Comparison of ENCODE assay signal across 9 mouse cellular contexts in the genomic region with DNA sequence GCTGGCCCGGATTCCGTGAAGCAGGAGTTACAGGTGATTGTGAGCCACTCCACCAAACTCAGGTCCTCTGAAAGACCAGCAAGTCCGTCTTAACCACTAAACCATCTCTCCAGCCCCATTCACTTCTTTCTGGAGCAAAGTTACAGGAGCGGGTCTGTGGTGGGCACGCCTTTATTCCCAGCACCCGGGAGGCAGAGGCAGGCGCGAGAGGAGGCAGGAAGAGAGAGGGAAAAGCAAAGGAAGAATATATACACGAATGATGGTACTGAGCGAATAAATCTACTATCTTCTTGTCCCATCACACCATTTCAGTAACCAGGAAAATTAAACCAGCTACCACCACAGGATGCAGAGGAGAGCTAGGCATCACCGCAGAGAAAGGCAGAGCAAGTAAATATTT. TPM values are rescaled to one million over a fixed set of nuclear protein-coding genes. Genes with fewer than 3 reads are reported as not detected.
DNase-seq lines count a peak whose midpoint lies in the region; ATAC-seq and TF ChIP-seq lines count a peak whose summit lies in the region.
"Had no signal": no experiment of that assay in that cellular context is flagged by ENCODE, and none has a peak within 500 bp of the region (broad histone marks: within the 10 kb centered on the region; RNA-seq: fewer than 3 reads in every experiment).

No protein-coding gene starts in this region.

- TF ChIP-seq CTCF in G1E (IDR thresholded peaks at IDR 0.05; ENCODE audit: low read depth, low read length), result no peak

- ATAC-seq in heart, embryonic 16.5 days (replicated peaks; ENCODE audit: extremely low read depth, insufficient read depth, low FRiP score), result peak; percentile 4; the same call in 1 of the 2 replicates
- ATAC-seq in G1E (ENCODE audit: extremely low read depth, insufficient number of reproducible peaks, low FRiP score, poor library complexity, severe bottlenecking), result no peak
- peak; percentile 5; the same call in 1 of the 2 replicates for ATAC-seq in forebrain, embryonic 15.5 days (replicated peaks)

- no peak for DNase-seq in heart, postnatal 4 days
- no peak for DNase-seq in G1E (ENCODE audit: low spot score)
- DNase-seq in embryo, embryonic 10 days (ENCODE audit: low spot score), result no peak
- DNase-seq in spleen, adult 18-20 months, result no peak
- DNase-seq in B cell, adult 2 months, result no peak

- no peaks in the 10 kb centered on the region for H3K27me3 ChIP-seq in heart, embryonic 16.5 days (ENCODE audit: control insufficient read depth, insufficient read depth, low read length)
- H3K27me3 ChIP-seq in G1E (ENCODE audit: insufficient read depth, low read length), result no peaks in the 10 kb centered on the region
- H3K27me3 ChIP-seq in forebrain, embryonic 15.5 days, result no peaks in the 10 kb centered on the region; the same call in 1 of the 2 replicates
- H3K27me3 ChIP-seq: Patski had no signal

- peaks cover 17% of the 10 kb centered on the region for H3K79me2 ChIP-seq in macrophage (ENCODE audit: inconsistent target)

- WGBS in heart, embryonic 16.5 days, result 8% methylated on average over 11 of the region's 11 CpGs
- 7% methylated on average over 11 of the region's 11 CpGs for WGBS in forebrain, embryonic 15.5 days
- 6% methylated on average over 11 of the region's 11 CpGs for WGBS in macrophage (ENCODE audit: missing documents)

- H3K4me3 ChIP-seq in heart, embryonic 16.5 days (ENCODE audit: low read length), result peak overlapping the region; percentile 90
- H3K4me3 ChIP-seq in G1E (ENCODE audit: low read depth, low read length), result peak overlapping the region; percentile 80
- peak overlapping the region; percentile 66 for H3K4me3 ChIP-seq in forebrain, embryonic 15.5 days
- H3K4me3 ChIP-seq in macrophage (ENCODE audit: inconsistent target), result peak overlapping the region; percentile 58

- H3K4me1 ChIP-seq in heart, embryonic 16.5 days (ENCODE audit: control insufficient read depth, insufficient read depth, low read length), result peaks cover 22% of the 10 kb centered on the region
- H3K4me1 ChIP-seq in G1E (ENCODE audit: insufficient read depth, low read depth, low read length), result peaks cover 52% of the 10 kb centered on the region
- peaks cover 12% of the 10 kb centered on the region for H3K4me1 ChIP-seq in forebrain, embryonic 15.5 days

- peak overlapping the region; percentile 91 for H3K4me2 ChIP-seq in heart, embryonic 16.5 days (ENCODE audit: low read depth, low read length)
- H3K4me2 ChIP-seq in forebrain, embryonic 15.5 days (replicated peaks), result peak overlapping the region; percentile 67

- H3K27ac ChIP-seq in heart, embryonic 16.5 days (ENCODE audit: low read length), result 0 out of 2 replicates have a peak overlapping the region, but pooled peaks have one; percentile 9
- H3K27ac ChIP-seq in forebrain, embryonic 15.5 days (replicated peaks), result no peak overlapping the region
- H3K27ac ChIP-seq in macrophage, result peak overlapping the region; percentile 76

- peak overlapping the region; percentile 91 for H3K9ac ChIP-seq in heart, embryonic 16.5 days (ENCODE audit: low read length)
- H3K9ac ChIP-seq in forebrain, embryonic 15.5 days (replicated peaks), result peak overlapping the region; percentile 39

- peaks cover 20% of the 10 kb centered on the region for H3K36me3 ChIP-seq in heart, embryonic 16.5 days (ENCODE audit: control insufficient read depth, insufficient read depth)
- H3K36me3 ChIP-seq in G1E (replicated peaks) (peaks cover 44% of the 10 kb centered on the region), macrophage (ENCODE audit: inconsistent target) (peaks cover 14% of the 10 kb centered on the region)
- peaks cover 21% of the 10 kb centered on the region for H3K36me3 ChIP-seq in forebrain, embryonic 15.5 days

- no peaks in the 10 kb centered on the region for H3K9me3 ChIP-seq in heart, embryonic 16.5 days (replicated peaks; ENCODE audit: control insufficient read depth, low read length)
- H3K9me3 ChIP-seq in G1E (replicated peaks), result no peaks in the 10 kb centered on the region
- no peaks in the 10 kb centered on the region for H3K9me3 ChIP-seq in forebrain, embryonic 15.5 days

RNA-seq across cellular contexts. Expression of a gene that starts 0.6 kb away (rescaled TPM):
- polyA plus RNA-seq in heart, embryonic 16.5 days (2015; fragmentation: Nextera tagmentation; extraction: Ambion mirVana), result 20.3 and 20.8 TPM in 2 replicates
- 10 to 100 TPM; 13.7 to 14.6 TPM for total RNA-seq in heart, postnatal 4 days (2021)
- total RNA-seq in G1E (2014; fragmentation: Nextera tagmentation) (29.1 and 31.1 TPM in 2 replicates), G1E (2017) (39.8 and 47.0 TPM in 2 replicates)
- polyA plus RNA-seq in G1E (2012) (22.3 and 22.4 TPM in 2 replicates), macrophage (2018) (8.5 to 16.9 TPM (median 13.1 TPM) in 3 replicates)
- 25.2 and 26.2 TPM in 2 replicates for polyA plus RNA-seq in forebrain, embryonic 15.5 days (2015; fragmentation: Nextera tagmentation; extraction: Ambion mirVana)
- 10 to 100 TPM; 20.5 to 76.3 (median 41.5) TPM for total RNA-seq in macrophage (2018; cell fraction: chromatin; rRNA removed)
- 10 to 100 TPM in 20 of 26 experiments, 1 to 10 TPM in 6; 4.8 to 16.7 (median 13.2) TPM for total RNA-seq in macrophage (2018; cell fraction: cytosol; rRNA removed)
- 10 to 100 TPM; 14.7 to 49.9 (median 28.1) TPM for total RNA-seq in macrophage (2018; cell fraction: nucleus; rRNA removed)

RNA-seq across cellular contexts. Expression of a gene that starts 3.3 kb away (rescaled TPM):
- polyA plus RNA-seq in heart, embryonic 16.5 days (2015; fragmentation: Nextera tagmentation; extraction: Ambion mirVana), result 412 and 420 TPM in 2 replicates
- 100 to 1,000 TPM; 170 to 175 TPM for total RNA-seq in heart, postnatal 4 days (2021)
- 229 and 238 TPM in 2 replicates for total RNA-seq in G1E (2014; fragmentation: Nextera tagmentation)
- 134 and 143 TPM in 2 replicates for total RNA-seq in G1E (2017)
- polyA plus RNA-seq in G1E (2012), result 426 and 439 TPM in 2 replicates
- polyA plus RNA-seq in forebrain, embryonic 15.5 days (2015; fragmentation: Nextera tagmentation; extraction: Ambion mirVana), result 59.8 and 64.4 TPM in 2 replicates
- total RNA-seq in macrophage (2018; cell fraction: chromatin; rRNA removed), result 10 to 100 TPM in 15 of 26 experiments, 1 to 10 TPM in 11; 2.7 to 33.1 (median 11.7) TPM
- total RNA-seq in macrophage (2018; cell fraction: cytosol; rRNA removed), result 10 to 100 TPM; 12.4 to 62.0 (median 30.2) TPM
- total RNA-seq in macrophage (2018; cell fraction: nucleus; rRNA removed), result 10 to 100 TPM in 21 of 26 experiments, 1 to 10 TPM in 5; 5.0 to 59.2 (median 19.2) TPM
- 18.7 to 28.7 TPM (median 28.1 TPM) in 3 replicates for polyA plus RNA-seq in macrophage (2018)
